Mouse (Mus musculus): Measurements from ENCODE around the gene Cyba. TPM values are rescaled to one million over a fixed set of nuclear protein-coding genes. Genes with fewer than 3 reads are reported as not detected.

Gene Cyba
- polyA plus RNA-seq, 2 experiments: 108 to 183 TPM

DNA sequence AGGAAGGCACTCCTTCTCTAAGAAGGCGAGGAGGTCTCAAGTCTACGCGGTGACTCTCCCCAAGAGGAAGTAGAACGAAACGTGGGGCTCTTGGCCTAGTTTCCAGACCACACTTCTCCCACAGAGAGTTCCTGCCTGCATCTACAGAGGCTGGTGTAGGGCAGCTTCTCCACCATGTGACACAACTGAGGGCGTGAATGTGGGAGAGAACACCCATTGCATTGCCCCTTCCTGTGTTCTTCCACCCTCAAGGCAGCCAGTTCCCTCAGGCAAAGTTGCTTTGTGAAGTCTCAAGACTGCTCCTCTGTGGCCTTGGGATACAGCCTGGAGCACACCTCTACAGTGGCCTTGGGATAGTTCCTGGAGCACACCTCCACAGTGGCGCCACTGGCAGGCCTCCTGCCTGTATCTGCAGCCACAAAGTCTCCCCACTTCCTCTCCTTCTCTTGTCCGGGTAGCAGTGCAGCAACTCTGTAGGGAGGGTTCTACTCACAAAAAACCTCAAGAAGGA, 41.2 kb upstream of the Cyba start:
- Histone ChIP-seq H3K4me2 (replicated peaks; ENCODE audit: low read depth, low read length, severe bottlenecking) (no peak overlapping the region), H3K27ac (replicated peaks; ENCODE audit: low read depth, low read length) (no peak overlapping the region), H3K4me3 (replicated peaks; ENCODE audit: low read length) (no peak overlapping the region), H3K9ac (ENCODE audit: low read depth, low read length, severe bottlenecking) (no peak overlapping the region), H3K4me1 (ENCODE audit: control insufficient read depth, insufficient read depth, low read length) (peaks cover 14% of the 10 kb centered on the region), H3K9me3 (ENCODE audit: control insufficient read depth, low read length) (no peaks in the 10 kb centered on the region), H3K27me3 (ENCODE audit: control insufficient read depth, insufficient read depth, low read length) (no peaks in the 10 kb centered on the region), H3K36me3 (ENCODE audit: control insufficient read depth, insufficient read depth, low read length) (peaks cover 37% of the 10 kb centered on the region)
- no peak for DNase-seq (ENCODE audit: low spot score)
- no peak for ATAC-seq (ENCODE audit: low FRiP score, low read depth)
- WGBS: 88% methylated on average over 8 of the region's 8 CpGs
- TF ChIP-seq POLR2A (IDR thresholded peaks at IDR 0.05; ENCODE audit: borderline replicate concordance, extremely low read depth, insufficient read depth, insufficient read length): no peak

DNA sequence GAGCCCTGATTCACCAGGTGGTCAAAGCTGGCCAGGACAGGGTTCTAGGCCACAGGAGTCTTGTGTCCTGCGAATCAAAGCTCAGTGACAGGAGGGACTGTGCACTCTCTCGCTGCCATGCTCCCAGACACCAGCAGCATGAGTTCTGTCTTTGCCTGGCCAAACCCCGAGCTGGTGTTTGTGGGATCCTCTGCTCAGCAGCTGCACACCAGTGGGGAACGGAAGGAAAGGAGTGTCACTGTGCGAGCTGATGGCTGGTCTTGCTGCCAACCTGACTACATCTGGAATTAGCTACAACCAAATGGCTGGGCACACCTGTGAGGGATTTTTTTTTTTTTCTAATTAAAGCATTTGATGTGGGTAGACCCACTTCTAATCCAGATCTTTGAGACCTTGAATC, 38.0 kb upstream of the Cyba start:
- peaks cover 58% of the 10 kb centered on the region for H3K36me3 ChIP-seq (ENCODE audit: control insufficient read depth, insufficient read depth, low read length)

DNA sequence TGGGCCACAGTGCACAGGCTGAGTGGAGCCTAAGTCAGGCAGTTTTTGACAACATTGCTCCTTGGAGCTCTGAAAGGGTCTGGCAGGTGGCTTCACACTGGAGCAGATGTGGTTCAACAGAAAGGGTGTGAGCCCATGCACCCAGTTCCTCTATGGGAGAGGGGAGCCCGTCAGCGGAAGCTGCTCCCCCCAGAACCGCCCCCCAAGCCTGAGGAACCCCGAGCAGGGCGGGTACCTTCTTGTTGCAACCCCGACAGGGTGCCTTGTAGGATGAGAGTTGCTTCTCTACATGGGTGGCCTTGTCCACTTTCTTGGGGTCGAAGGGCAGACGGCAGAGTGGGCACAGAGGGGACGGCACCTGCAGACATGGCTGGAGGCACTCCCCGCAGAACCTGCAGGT, 37.2 kb upstream of the Cyba start:
- DNase-seq (ENCODE audit: low spot score): no peak
- peaks cover 62% of the 10 kb centered on the region for H3K36me3 ChIP-seq (ENCODE audit: control insufficient read depth, insufficient read depth, low read length)
- ATAC-seq (ENCODE audit: low FRiP score, low read depth): no peak
- no peak overlapping the region for H3K4me2 ChIP-seq (replicated peaks; ENCODE audit: low read depth, low read length, severe bottlenecking)
- no peak for TF ChIP-seq POLR2A (IDR thresholded peaks at IDR 0.05; ENCODE audit: borderline replicate concordance, extremely low read depth, insufficient read depth, insufficient read length)
- H3K9ac ChIP-seq (ENCODE audit: low read depth, low read length, severe bottlenecking): no peak overlapping the region
- H3K9me3 ChIP-seq (ENCODE audit: control insufficient read depth, low read length): no peaks in the 10 kb centered on the region
- H3K4me3 ChIP-seq (replicated peaks; ENCODE audit: low read length): no peak overlapping the region
- H3K27ac ChIP-seq (replicated peaks; ENCODE audit: low read depth, low read length): no peak overlapping the region
- no peaks in the 10 kb centered on the region for H3K27me3 ChIP-seq (ENCODE audit: control insufficient read depth, insufficient read depth, low read length)
- peaks cover 6% of the 10 kb centered on the region for H3K4me1 ChIP-seq (ENCODE audit: control insufficient read depth, insufficient read depth, low read length)
- 82% methylated on average over 10 of the region's 10 CpGs for WGBS

More for the DNA sequence above, 38.0 kb upstream of the Cyba start:
- TF ChIP-seq POLR2A (IDR thresholded peaks at IDR 0.05; ENCODE audit: borderline replicate concordance, extremely low read depth, insufficient read depth, insufficient read length): no peak
- no peak for DNase-seq (ENCODE audit: low spot score)
- Histone ChIP-seq H3K27ac (replicated peaks; ENCODE audit: low read depth, low read length) (no peak overlapping the region), H3K4me1 (ENCODE audit: control insufficient read depth, insufficient read depth, low read length) (peaks cover 9% of the 10 kb centered on the region), H3K9me3 (ENCODE audit: control insufficient read depth, low read length) (no peaks in the 10 kb centered on the region), H3K4me2 (replicated peaks; ENCODE audit: low read depth, low read length, severe bottlenecking) (no peak overlapping the region), H3K9ac (ENCODE audit: low read depth, low read length, severe bottlenecking) (no peak overlapping the region), H3K27me3 (ENCODE audit: control insufficient read depth, insufficient read depth, low read length) (no peaks in the 10 kb centered on the region), H3K4me3 (replicated peaks; ENCODE audit: low read length) (no peak overlapping the region)
- 85% methylated on average over 5 of the region's 5 CpGs for WGBS
- no peak for ATAC-seq (ENCODE audit: low FRiP score, low read depth)

DNA sequence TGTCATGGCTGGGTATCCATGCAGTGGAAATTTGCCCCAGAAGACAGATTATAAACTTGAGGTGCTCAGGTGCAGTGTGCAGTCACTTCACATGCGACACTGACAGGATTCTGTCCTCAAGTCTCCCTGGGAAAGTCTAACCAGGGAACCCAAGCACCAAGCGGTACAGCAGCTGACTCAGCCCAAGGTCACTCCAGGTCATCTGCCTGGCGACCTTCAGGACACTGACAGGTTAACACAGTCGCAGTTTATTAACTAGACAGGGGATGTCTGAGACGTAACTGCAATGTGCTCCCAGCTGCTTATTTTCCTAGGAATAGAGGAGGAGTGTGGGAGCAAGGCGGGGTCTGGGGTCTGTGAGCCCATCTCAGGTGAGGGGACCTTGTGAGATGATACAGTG, 36.7 kb upstream of the Cyba start:
- WGBS: 76% methylated on average over 6 of the region's 6 CpGs
- Histone ChIP-seq H3K27ac (replicated peaks; ENCODE audit: low read depth, low read length) (no peak overlapping the region), H3K27me3 (ENCODE audit: control insufficient read depth, insufficient read depth, low read length) (no peaks in the 10 kb centered on the region), H3K4me2 (replicated peaks; ENCODE audit: low read depth, low read length, severe bottlenecking) (no peak overlapping the region), H3K9ac (ENCODE audit: low read depth, low read length, severe bottlenecking) (no peak overlapping the region), H3K9me3 (ENCODE audit: control insufficient read depth, low read length) (no peaks in the 10 kb centered on the region), H3K4me1 (ENCODE audit: control insufficient read depth, insufficient read depth, low read length) (peaks cover under 1% of the 10 kb centered on the region), H3K36me3 (ENCODE audit: control insufficient read depth, insufficient read depth, low read length) (peaks cover 62% of the 10 kb centered on the region), H3K4me3 (replicated peaks; ENCODE audit: low read length) (no peak overlapping the region)
- DNase-seq (ENCODE audit: low spot score): no peak
- no peak for TF ChIP-seq POLR2A (IDR thresholded peaks at IDR 0.05; ENCODE audit: borderline replicate concordance, extremely low read depth, insufficient read depth, insufficient read length)
- ATAC-seq (ENCODE audit: low FRiP score, low read depth): no peak

DNA sequence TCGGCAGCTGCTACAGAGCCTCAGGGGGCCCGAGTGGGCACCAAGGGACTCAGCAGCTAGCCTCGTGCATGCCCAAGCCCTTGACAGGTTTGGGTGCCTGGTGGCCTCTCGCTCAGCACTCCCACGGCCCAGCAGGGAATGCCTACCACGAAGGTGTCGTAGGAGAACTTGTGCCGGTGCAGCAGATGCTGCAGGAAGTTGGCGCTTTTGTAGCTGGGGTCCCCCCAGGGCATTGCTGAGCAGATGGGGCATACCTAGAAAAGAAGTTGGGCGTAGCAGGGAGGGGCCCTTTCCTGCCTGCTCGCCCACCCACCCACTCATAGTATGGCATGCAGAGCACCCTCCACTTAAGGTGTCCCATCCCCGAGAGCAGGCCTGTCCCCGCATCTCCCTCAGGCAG, 35.1 kb upstream of the Cyba start:
- Histone ChIP-seq H3K27me3 (ENCODE audit: control insufficient read depth, insufficient read depth, low read length) (no peaks in the 10 kb centered on the region), H3K36me3 (ENCODE audit: control insufficient read depth, insufficient read depth, low read length) (peaks cover 51% of the 10 kb centered on the region), H3K27ac (replicated peaks; ENCODE audit: low read depth, low read length) (no peak overlapping the region), H3K9me3 (ENCODE audit: control insufficient read depth, low read length) (no peaks in the 10 kb centered on the region), H3K9ac (ENCODE audit: low read depth, low read length, severe bottlenecking) (no peak overlapping the region), H3K4me2 (replicated peaks; ENCODE audit: low read depth, low read length, severe bottlenecking) (no peak overlapping the region), H3K4me3 (replicated peaks; ENCODE audit: low read length) (no peak overlapping the region), H3K4me1 (ENCODE audit: control insufficient read depth, insufficient read depth, low read length) (no peaks in the 10 kb centered on the region)
- ATAC-seq (ENCODE audit: low FRiP score, low read depth) (no peak), DNase-seq (ENCODE audit: low spot score) (no peak)
- no peak for TF ChIP-seq POLR2A (IDR thresholded peaks at IDR 0.05; ENCODE audit: borderline replicate concordance, extremely low read depth, insufficient read depth, insufficient read length)
- WGBS: 85% methylated on average over 13 of the region's 13 CpGs

DNA sequence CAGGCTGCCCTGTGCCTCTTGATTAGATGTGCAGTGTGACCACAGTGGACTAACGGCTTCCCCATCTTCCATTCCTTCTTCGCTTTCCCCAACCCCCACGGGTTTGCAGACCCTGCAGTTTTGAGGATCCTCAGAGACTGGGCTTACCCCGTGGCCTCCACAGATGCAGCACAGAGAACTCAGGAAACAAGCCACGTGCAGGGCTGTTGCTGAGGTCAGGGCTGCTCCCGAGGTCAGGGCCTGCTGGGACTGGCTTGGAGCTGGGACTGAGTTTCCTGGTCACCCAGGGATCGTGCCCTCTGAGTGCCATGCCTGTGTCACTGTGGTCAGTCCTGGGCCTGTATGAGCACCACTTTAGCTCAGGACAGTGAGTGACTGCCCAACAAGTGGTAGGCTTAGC, 32.3 kb upstream of the Cyba start:
- H3K27ac ChIP-seq (replicated peaks; ENCODE audit: low read depth, low read length): no peak overlapping the region
- peaks cover 39% of the 10 kb centered on the region for H3K36me3 ChIP-seq (ENCODE audit: control insufficient read depth, insufficient read depth, low read length)
- H3K9me3 ChIP-seq (ENCODE audit: control insufficient read depth, low read length): no peaks in the 10 kb centered on the region
- ATAC-seq (ENCODE audit: low FRiP score, low read depth): no peak
- peaks cover 10% of the 10 kb centered on the region for H3K4me1 ChIP-seq (ENCODE audit: control insufficient read depth, insufficient read depth, low read length)
- no peak overlapping the region for H3K9ac ChIP-seq (ENCODE audit: low read depth, low read length, severe bottlenecking)
- H3K27me3 ChIP-seq (ENCODE audit: control insufficient read depth, insufficient read depth, low read length): peaks cover 17% of the 10 kb centered on the region
- no peak overlapping the region for H3K4me3 ChIP-seq (replicated peaks; ENCODE audit: low read length)
- TF ChIP-seq POLR2A (IDR thresholded peaks at IDR 0.05; ENCODE audit: borderline replicate concordance, extremely low read depth, insufficient read depth, insufficient read length): no peak
- 68% methylated on average over 7 of the region's 7 CpGs for WGBS
- DNase-seq (ENCODE audit: low spot score): no peak
- H3K4me2 ChIP-seq (replicated peaks; ENCODE audit: low read depth, low read length, severe bottlenecking): no peak overlapping the region

All from limb, embryonic 14.5 days (tissue).